Mouse (Mus musculus) stomach, postnatal 0 days (tissue): Measurements from ENCODE around the gene Ppp1r36. TPM values are rescaled to one million over a fixed set of nuclear protein-coding genes. Genes with fewer than 3 reads are reported as not detected.
A peak's percentile ranks its signal among the peaks of the same experiment; 100 is the strongest.

ENCODE experiments used
- ATAC-seq: fragments of 200-750 bp; cut with Nextera tagmentation; 2 replicates; pipeline ENCODE4 v1.8.0; 2017; ENCODE audit not compliant: low FRiP score, low TSS enrichment
- DNase-seq: peaks from one replicate; pipeline ENCODE4 v3.0.0-alpha.2; 2016; ENCODE audit warnings: low spot score
- H3K27ac ChIP-seq: fragments of 300-500 bp; sonication (generic); replicated peaks from 2 replicates; pipeline ENCODE4 v1.5.1; 2014; ENCODE audit warnings: mild to moderate bottlenecking, control low read depth
- H3K27me3 ChIP-seq: fragments of 300-500 bp; sonication (generic); 2 replicates; pipeline ENCODE4 v1.6.1; 2014; ENCODE audit warnings: low read length; ENCODE audit not compliant: control insufficient read depth, insufficient read depth
- H3K36me3 ChIP-seq: fragments of 300-500 bp; sonication (generic); 2 replicates; pipeline ENCODE4 v1.6.1; 2014; ENCODE audit warnings: low read length, mixed read lengths; ENCODE audit not compliant: control insufficient read depth, insufficient read depth
- H3K4me1 ChIP-seq: fragments of 300-500 bp; sonication (generic); replicated peaks from 2 replicates; pipeline ENCODE4 v1.6.1; 2014; ENCODE audit warnings: antibody characterized with exemption; ENCODE audit not compliant: control insufficient read depth, insufficient read depth
- H3K4me2 ChIP-seq: fragments of 300-500 bp; sonication (generic); replicated peaks from 2 replicates; pipeline ENCODE4 v1.6.1; 2014; ENCODE audit warnings: low read depth, mild to moderate bottlenecking, control low read depth, moderate library complexity
- H3K4me3 ChIP-seq: fragments of 300-500 bp; sonication (generic); 2 replicates; pipeline ENCODE4 v1.5.1; 2014; ENCODE audit warnings: low read depth, low read length, control low read depth
- H3K9ac ChIP-seq: fragments of 300-500 bp; sonication (generic); 2 replicates; pipeline ENCODE4 v1.6.1; 2014; ENCODE audit warnings: mild to moderate bottlenecking, low read length, control low read depth, mixed read lengths
- H3K9me3 ChIP-seq: fragments of 300-500 bp; sonication (generic); 2 replicates; pipeline ENCODE4 v1.6.1; 2016; ENCODE audit warnings: low read length; ENCODE audit not compliant: control insufficient read depth
- CTCF ChIP-seq: IDR thresholded peaks from 2 replicates; pipeline ENCODE4 v1.5.1; 2016; ENCODE audit warnings: antibody characterized with exemption, low read depth, mild to moderate bottlenecking, moderate library complexity
- EP300 ChIP-seq: optimal IDR thresholded peaks from 2 replicates; pipeline ENCODE3; 2016; ENCODE audit warnings: antibody characterized with exemption
- WGBS: fragments of 180-500 bp; shearing (Covaris S2); extraction: QIAGEN DNeasy Blood & Tissue Kit; methylation state at CpG from one replicate; pipeline ENCODE4 v1.1.7; 2014; 5-methylcytosine and 5-hydroxymethylcytosine counted together
- polyA plus RNA-seq: library from polyadenylated mRNA; unstranded; fragments of >200 nt; fragmentation: Nextera tagmentation; extraction: Ambion mirVana; gene quantifications from 2 replicates; pipeline ENCODE4 v1.2.1, GENCODE M21; 2015

The Ppp1r36 gene
- polyA plus RNA-seq, 1 experiment from 2014 or later: 4.9 TPM

DNA sequence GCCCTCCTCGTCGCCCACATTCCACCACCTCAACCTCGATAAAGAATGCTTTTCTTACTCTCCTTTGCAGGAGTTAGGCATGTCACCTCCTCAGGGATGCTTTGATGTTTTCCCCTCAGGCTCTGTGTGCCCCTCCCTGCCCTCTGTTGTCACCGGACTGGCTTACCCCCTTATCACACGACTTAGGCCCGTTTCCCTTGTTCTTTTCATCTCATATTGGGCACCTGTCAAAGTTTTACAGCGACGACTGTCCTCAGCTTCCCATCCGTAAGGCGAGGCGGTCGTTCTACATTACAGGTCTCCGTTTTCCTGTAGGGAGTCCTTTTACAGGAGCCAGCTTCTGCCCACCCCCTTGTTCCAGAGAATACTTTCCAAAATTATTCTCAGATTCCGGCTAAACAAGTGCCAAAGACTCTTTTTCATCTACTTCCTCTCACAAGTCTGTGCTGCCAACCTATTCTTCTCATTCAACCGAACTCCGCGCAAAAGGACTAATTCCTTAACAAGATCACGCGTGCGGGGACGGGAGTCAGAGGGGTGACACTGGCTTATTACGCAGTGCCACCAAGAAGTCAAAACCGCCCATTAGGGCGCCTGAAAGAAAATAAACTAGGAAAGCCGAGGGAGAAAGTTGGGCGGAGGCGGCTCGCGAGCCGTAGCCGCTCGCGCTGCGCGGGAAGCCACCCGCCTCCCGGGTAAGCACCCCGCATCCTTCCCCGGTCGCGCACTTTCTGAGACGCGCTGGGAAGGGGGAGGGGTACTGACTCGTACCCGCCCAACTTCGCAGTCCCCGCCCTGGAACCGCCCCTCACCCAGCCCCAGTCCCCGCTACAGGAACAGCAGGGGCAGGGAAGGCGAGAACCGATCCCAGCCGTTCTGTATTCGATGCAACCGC lies 14.1 kb upstream of the Ppp1r36 start:
- H3K4me2 ChIP-seq: peak overlapping the region; percentile 80
- H3K9ac ChIP-seq: peak overlapping the region; percentile 73
- peak overlapping the region; percentile 95 for H3K27ac ChIP-seq
- WGBS: 3% methylated on average over 52 of the region's 54 CpGs
- ATAC-seq (peak; percentile 84), DNase-seq (no peak)
- TF ChIP-seq CTCF: no peak
- H3K4me3 ChIP-seq: peak overlapping the region; percentile 58
- no peaks in the 10 kb centered on the region for H3K9me3 ChIP-seq
- peaks cover 2% of the 10 kb centered on the region; the same call in 1 of the 2 replicates for H3K27me3 ChIP-seq
- H3K4me1 ChIP-seq: peaks cover 2% of the 10 kb centered on the region; the same call in 1 of the 2 replicates
- H3K36me3 ChIP-seq: no peaks in the 10 kb centered on the region

- peak; percentile 99 for DNase-seq
- peak; percentile 99 for ATAC-seq
- Histone ChIP-seq H3K27me3 (peaks cover 2% of the 10 kb centered on the region; the same call in 1 of the 2 replicates), H3K9ac (peak within 1 kb of the TSS; percentile 73), H3K4me2 (peak within 1 kb of the TSS; percentile 80), H3K4me3 (peak within 1 kb of the TSS; percentile 58), H3K4me1 (peaks cover 2% of the 10 kb centered on the region; the same call in 1 of the 2 replicates), H3K9me3 (no peaks in the 10 kb centered on the region), H3K27ac (peak within 1 kb of the TSS; percentile 95), H3K36me3 (no peaks in the 10 kb centered on the region)
- peak; percentile 34 for TF ChIP-seq EP300
- peak; percentile 13; the same call in 1 of the 2 replicates for TF ChIP-seq CTCF
- WGBS: under 1% methylated on average over 54 of the region's 54 CpGs
Measured at GRCm38 (mm10) chr12:76403886-76404537, 13.3 kb upstream of the Ppp1r36 start, which contains the start of gene Hspa2. Hspa2 (plus strand) TSS chr12:76404176.

- no peak for TF ChIP-seq EP300
- no peak for TF ChIP-seq CTCF
- peak overlapping the region; percentile 80 for H3K4me2 ChIP-seq
- DNase-seq: no peak
- H3K36me3 ChIP-seq: no peaks in the 10 kb centered on the region
- no peak for ATAC-seq
- H3K9me3 ChIP-seq: no peaks in the 10 kb centered on the region
- H3K27ac ChIP-seq: no peak overlapping the region
- peak overlapping the region; percentile 58 for H3K4me3 ChIP-seq
- H3K4me1 ChIP-seq: peaks cover 2% of the 10 kb centered on the region; the same call in 1 of the 2 replicates
- 10% methylated on average over 20 of the region's 20 CpGs for WGBS
- peaks cover 2% of the 10 kb centered on the region; the same call in 1 of the 2 replicates for H3K27me3 ChIP-seq
- H3K9ac ChIP-seq: 0 out of 2 replicates have a peak overlapping the region, but pooled peaks have one; percentile 38
Measured at GRCm38 (mm10) chr12:76404836-76405182, 12.5 kb upstream of the Ppp1r36 start.

DNA sequence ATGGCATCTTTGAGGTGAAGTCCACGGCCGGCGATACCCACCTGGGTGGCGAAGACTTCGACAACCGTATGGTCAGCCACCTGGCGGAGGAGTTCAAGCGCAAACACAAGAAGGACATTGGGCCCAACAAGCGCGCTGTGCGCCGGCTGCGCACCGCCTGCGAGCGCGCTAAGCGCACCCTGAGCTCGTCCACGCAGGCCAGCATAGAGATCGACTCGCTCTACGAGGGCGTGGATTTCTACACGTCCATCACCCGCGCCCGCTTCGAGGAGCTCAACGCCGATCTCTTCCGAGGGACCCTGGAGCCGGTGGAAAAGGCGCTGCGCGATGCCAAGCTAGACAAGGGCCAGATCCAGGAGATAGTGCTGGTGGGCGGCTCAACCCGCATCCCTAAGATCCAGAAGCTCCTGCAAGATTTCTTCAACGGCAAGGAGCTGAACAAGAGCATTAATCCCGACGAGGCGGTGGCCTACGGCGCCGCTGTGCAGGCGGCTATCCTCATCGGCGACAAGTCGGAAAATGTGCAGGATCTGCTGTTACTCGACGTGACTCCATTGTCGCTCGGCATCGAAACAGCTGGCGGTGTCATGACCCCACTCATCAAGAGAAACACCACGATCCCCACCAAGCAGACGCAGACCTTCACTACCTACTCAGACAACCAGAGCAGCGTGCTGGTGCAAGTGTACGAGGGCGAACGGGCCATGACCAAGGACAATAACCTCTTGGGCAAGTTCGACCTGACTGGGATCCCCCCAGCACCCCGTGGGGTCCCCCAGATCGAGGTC lies 12.0 kb upstream of the Ppp1r36 start:
- WGBS: 6% methylated on average over 64 of the region's 64 CpGs

GRCm38 (mm10) chr12:76405971-76406370 lies 11.4 kb upstream of the Ppp1r36 start:
- 10% methylated on average over 23 of the region's 23 CpGs for WGBS
- H3K27ac ChIP-seq: no peak overlapping the region
- peak overlapping the region; percentile 58 for H3K4me3 ChIP-seq
- peaks cover 2% of the 10 kb centered on the region; the same call in 1 of the 2 replicates for H3K4me1 ChIP-seq
- H3K4me2 ChIP-seq: peak overlapping the region; percentile 80
- H3K9ac ChIP-seq: no peak overlapping the region
- H3K36me3 ChIP-seq: no peaks in the 10 kb centered on the region
- DNase-seq (no peak), ATAC-seq (no peak)
- H3K9me3 ChIP-seq: no peaks in the 10 kb centered on the region
- TF ChIP-seq CTCF: no peak
- peaks cover 2% of the 10 kb centered on the region; the same call in 1 of the 2 replicates for H3K27me3 ChIP-seq

More for the DNA sequence above, 12.0 kb upstream of the Ppp1r36 start:
- TF ChIP-seq CTCF (peak; percentile 32), EP300 (no peak)
- H3K4me3 ChIP-seq: peak overlapping the region; percentile 58
- H3K9ac ChIP-seq: peak overlapping the region; percentile 27; the same call in 1 of the 2 replicates
- peaks cover 2% of the 10 kb centered on the region; the same call in 1 of the 2 replicates for H3K27me3 ChIP-seq
- no peak overlapping the region for H3K27ac ChIP-seq
- DNase-seq (peak; percentile 47), ATAC-seq (no peak; the same call in 1 of the 2 replicates)
- no peaks in the 10 kb centered on the region for H3K9me3 ChIP-seq
- H3K4me1 ChIP-seq: peaks cover 2% of the 10 kb centered on the region; the same call in 1 of the 2 replicates
- H3K36me3 ChIP-seq: no peaks in the 10 kb centered on the region
- H3K4me2 ChIP-seq: peak overlapping the region; percentile 80
